Mouse (Mus musculus) forebrain, embryonic 16.5 days (tissue): ENCODE data around the gene Vmn2r28. TPM values are rescaled to one million over a fixed set of nuclear protein-coding genes. Genes with fewer than 3 reads are reported as not detected.
"Not testable (repeated sequence)": the region's sequence is repeated elsewhere in the genome, so short reads cannot be mapped to it uniquely, and the experiment has no call there.

ENCODE experiments used
- ATAC-seq: fragments of 200-750 bp; cut with Nextera tagmentation; 2 replicates; pipeline ENCODE4 v1.8.0; 2017; ENCODE audit warnings: mild to moderate bottlenecking, moderate library complexity
- H3K27ac ChIP-seq: fragments of 300-500 bp; sonication (generic); 2 replicates; pipeline ENCODE4 v1.5.1; 2014; ENCODE audit warnings: low read length, control low read depth
- H3K27me3 ChIP-seq: fragments of 300-500 bp; sonication (generic); replicated peaks from 2 replicates; pipeline ENCODE4 v1.6.1; 2014; ENCODE audit warnings: low read length; ENCODE audit not compliant: control insufficient read depth, insufficient read depth
- H3K36me3 ChIP-seq: fragments of 300-500 bp; sonication (generic); 2 replicates; pipeline ENCODE4 v1.6.1; 2014; ENCODE audit not compliant: control insufficient read depth, insufficient read depth
- H3K4me1 ChIP-seq: fragments of 300-500 bp; sonication (generic); replicated peaks from 2 replicates; pipeline ENCODE4 v1.6.1; 2014; ENCODE audit warnings: low read length; ENCODE audit not compliant: control insufficient read depth, insufficient read depth
- H3K4me2 ChIP-seq: fragments of 300-500 bp; sonication (generic); 2 replicates; pipeline ENCODE4 v1.6.1; 2014; ENCODE audit warnings: mild to moderate bottlenecking, low read length, control low read depth
- H3K4me3 ChIP-seq: fragments of 300-500 bp; sonication (generic); replicated peaks from 2 replicates; pipeline ENCODE4 v1.5.1; 2014; ENCODE audit warnings: mild to moderate bottlenecking, low read length, control low read depth
- H3K9ac ChIP-seq: fragments of 300-500 bp; sonication (generic); replicated peaks from 2 replicates; pipeline ENCODE4 v1.6.1; 2014; ENCODE audit warnings: low read depth, low read length, control low read depth
- H3K9me3 ChIP-seq: fragments of 300-500 bp; sonication (generic); 2 replicates; pipeline ENCODE4 v1.6.1; 2016; ENCODE audit warnings: low read length; ENCODE audit not compliant: control insufficient read depth
- WGBS: fragments of 180-500 bp; shearing (Covaris S2); extraction: QIAGEN DNeasy Blood & Tissue Kit; methylation state at CpG from one replicate; pipeline ENCODE4 v1.1.7; 2014; 5-methylcytosine and 5-hydroxymethylcytosine counted together
- polyA plus RNA-seq: library from polyadenylated mRNA; unstranded; fragments of >200 nt; fragmentation: Nextera tagmentation; extraction: Ambion mirVana; gene quantifications from 2 replicates; pipeline ENCODE4 v1.2.1, GENCODE M21; 2015

Vmn2r28 gene
- not detected in 2 replicates for polyA plus RNA-seq

GRCm38 (mm10) chr7:5493856-5494255 lies at the start of gene Vmn2r28:
Vmn2r28 (minus strand) TSS chr7:5493956.
- not testable (repeated sequence) for H3K36me3 ChIP-seq, H3K27me3 ChIP-seq, H3K4me1 ChIP-seq, H3K4me3 ChIP-seq, H3K9ac ChIP-seq, H3K27ac ChIP-seq, H3K9me3 ChIP-seq, ATAC-seq, H3K4me2 ChIP-seq

DNA sequence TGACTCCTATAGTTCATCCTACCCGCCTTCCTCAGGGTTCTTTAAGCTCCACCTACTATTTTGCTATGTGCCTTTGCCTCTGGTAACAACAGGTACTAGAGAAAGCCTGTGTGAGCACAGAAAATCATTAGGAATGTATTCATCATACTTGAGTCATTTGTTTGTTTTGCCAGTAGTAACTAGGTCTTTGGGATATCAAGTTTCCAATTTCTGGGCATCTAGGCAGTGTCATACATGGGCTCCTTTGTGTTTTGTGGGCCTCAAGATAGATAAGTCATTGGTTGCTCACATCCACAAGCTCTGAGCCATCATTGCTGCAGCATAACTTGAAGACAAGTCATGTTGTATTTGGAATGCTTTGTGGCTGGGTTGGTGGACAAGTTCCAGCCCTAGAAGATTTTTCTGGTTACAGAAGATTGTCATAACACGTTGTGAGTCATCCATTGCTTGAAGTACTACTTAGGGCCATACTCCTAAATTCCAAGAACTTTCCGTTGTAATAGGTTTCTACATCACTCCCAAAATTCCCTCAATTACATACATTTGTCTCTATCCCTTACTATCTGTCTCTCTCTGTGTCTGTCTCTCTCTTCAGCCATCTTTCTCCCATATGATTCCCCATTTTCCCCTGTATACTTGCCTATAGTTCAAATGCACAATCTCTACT lies 47.1 kb upstream of the Vmn2r28 start:
- not testable (repeated sequence) for H3K27me3 ChIP-seq, H3K4me2 ChIP-seq, H3K27ac ChIP-seq, H3K9me3 ChIP-seq, ATAC-seq, H3K9ac ChIP-seq, H3K4me1 ChIP-seq, H3K4me3 ChIP-seq, H3K36me3 ChIP-seq
- WGBS: 45% methylated on average over 3 of the region's 3 CpGs

DNA sequence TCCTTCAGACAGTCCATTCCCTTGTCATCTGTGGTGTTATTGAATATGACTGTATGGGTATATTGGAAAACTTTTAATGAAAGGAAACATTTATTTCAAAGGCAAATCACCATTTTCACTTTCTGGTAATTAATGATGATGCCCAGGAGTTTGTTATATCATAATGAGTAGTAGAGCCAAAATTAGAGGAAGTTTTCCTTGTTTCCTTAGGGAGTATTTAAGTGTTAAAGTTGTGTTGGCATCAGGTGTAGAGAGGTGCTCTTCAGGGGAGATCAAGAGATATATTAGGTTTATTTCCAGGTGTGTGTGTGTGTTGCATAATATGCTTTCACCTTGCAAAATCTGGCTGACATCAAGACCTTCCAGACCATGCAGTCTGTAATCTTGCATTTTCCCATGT lies 37.1 kb downstream of the Vmn2r28 start, which contains the start of gene Vmn1r59:
TSS of gene Vmn1r59 (minus strand) at position 101 of the 400 bp plus-strand sequence.
- Histone ChIP-seq H3K4me1 (no peaks in the 10 kb centered on the region), H3K9me3 (peaks cover 15% of the 10 kb centered on the region), H3K4me2 (no peak within 1 kb of the TSS), H3K36me3 (no peaks in the 10 kb centered on the region), H3K9ac (no peak within 1 kb of the TSS), H3K4me3 (no peak within 1 kb of the TSS), H3K27me3 (no peaks in the 10 kb centered on the region), H3K27ac (no peak within 1 kb of the TSS)
- no peak for ATAC-seq

DNA sequence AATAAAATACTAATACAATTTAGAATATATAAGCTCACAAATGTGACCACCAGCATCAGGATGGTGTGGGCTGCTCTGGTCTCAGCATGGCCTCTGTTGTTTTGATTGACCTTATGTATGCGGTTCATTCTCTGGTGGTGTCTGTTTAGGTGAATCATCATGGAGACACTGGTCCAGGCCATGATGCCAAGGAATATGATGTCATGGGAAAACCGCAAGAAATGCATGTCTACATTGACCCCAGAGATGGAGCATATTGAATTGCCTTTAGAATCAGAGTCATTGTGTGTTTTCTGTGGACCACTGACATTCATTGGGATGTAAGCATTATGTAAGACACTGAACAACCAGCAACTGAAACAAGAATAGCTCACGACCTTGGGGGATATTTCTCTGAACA lies 39.7 kb downstream of the Vmn2r28 start:
- H3K9me3 ChIP-seq: peaks cover 13% of the 10 kb centered on the region
- not testable (repeated sequence) for H3K4me1 ChIP-seq, H3K9ac ChIP-seq, H3K27me3 ChIP-seq, H3K36me3 ChIP-seq, H3K4me3 ChIP-seq, H3K4me2 ChIP-seq, H3K27ac ChIP-seq, ATAC-seq
- WGBS: 78% methylated on average over 3 of the region's 3 CpGs

- no peak for ATAC-seq
- H3K27ac ChIP-seq: no peak overlapping the region
- H3K4me3 ChIP-seq: no peak overlapping the region
- H3K9ac ChIP-seq: no peak overlapping the region
- H3K4me2 ChIP-seq: no peak overlapping the region
- no peaks in the 10 kb centered on the region for H3K4me1 ChIP-seq
- no peaks in the 10 kb centered on the region for H3K36me3 ChIP-seq
- no peaks in the 10 kb centered on the region for H3K9me3 ChIP-seq
- no peaks in the 10 kb centered on the region for H3K27me3 ChIP-seq
These were observed 45.1 kb downstream of the Vmn2r28 start for GRCm38 (mm10) chr7:5448627-5449026.

Other genes with a start within 250 kb of the Vmn2r28 start
- not detected in 2 replicates for gene Gm5065, start 143.4 kb downstream of the Vmn2r28 start, polyA plus RNA-seq
- not detected in 2 replicates for gene Nlrp2, start 142.9 kb downstream of the Vmn2r28 start, polyA plus RNA-seq
- not detected in 2 replicates for gene Vmn1r58, start 80.6 kb downstream of the Vmn2r28 start, polyA plus RNA-seq
- gene Vmn1r59, start 37.2 kb downstream of the Vmn2r28 start, polyA plus RNA-seq: not detected in 2 replicates
- gene Vmn1r60, start 53.4 kb upstream of the Vmn2r28 start, polyA plus RNA-seq: not detected in 2 replicates
- not detected in 2 replicates for gene Vmn1r61, start 119.3 kb upstream of the Vmn2r28 start, polyA plus RNA-seq
- gene Vmn1r62, start 179.7 kb upstream of the Vmn2r28 start, polyA plus RNA-seq: not detected in 2 replicates